Mouse (Mus musculus) naive thymus-derived CD4-positive, alpha-beta T cell, adult 5 months (primary cell): Measurements from ENCODE around the gene Mthfd1l. TPM values are rescaled to one million over a fixed set of nuclear protein-coding genes. Genes with fewer than 3 reads are reported as not detected.

Experiments
- polyA plus RNA-seq: library from polyadenylated mRNA; unstranded; fragments of 100-300 nt; shearing (Covaris generic); gene quantifications from one replicate; pipeline ENCODE4 v1.2.1, GENCODE M21; 2017

The Mthfd1l gene
- 27.5 TPM for polyA plus RNA-seq

GRCm38 (mm10) chr10:3972981-3973588, at the start of gene Mthfd1l:
Gene Mthfd1l, plus strand, starts transcription at chr10:3973118.

Other genes starting within 250 kb of the Mthfd1l start
- not detected for gene Plekhg1, start 232.8 kb upstream of the Mthfd1l start, polyA plus RNA-seq